Mouse (Mus musculus): ENCODE measurements around the gene Tigar. TPM values are rescaled to one million over a fixed set of nuclear protein-coding genes. Genes with fewer than 3 reads are reported as not detected.

The Tigar gene
- polyA plus RNA-seq (2015; fragmentation: Nextera tagmentation; extraction: Ambion mirVana): 3.2 and 3.7 TPM in 2 replicates

DNA sequence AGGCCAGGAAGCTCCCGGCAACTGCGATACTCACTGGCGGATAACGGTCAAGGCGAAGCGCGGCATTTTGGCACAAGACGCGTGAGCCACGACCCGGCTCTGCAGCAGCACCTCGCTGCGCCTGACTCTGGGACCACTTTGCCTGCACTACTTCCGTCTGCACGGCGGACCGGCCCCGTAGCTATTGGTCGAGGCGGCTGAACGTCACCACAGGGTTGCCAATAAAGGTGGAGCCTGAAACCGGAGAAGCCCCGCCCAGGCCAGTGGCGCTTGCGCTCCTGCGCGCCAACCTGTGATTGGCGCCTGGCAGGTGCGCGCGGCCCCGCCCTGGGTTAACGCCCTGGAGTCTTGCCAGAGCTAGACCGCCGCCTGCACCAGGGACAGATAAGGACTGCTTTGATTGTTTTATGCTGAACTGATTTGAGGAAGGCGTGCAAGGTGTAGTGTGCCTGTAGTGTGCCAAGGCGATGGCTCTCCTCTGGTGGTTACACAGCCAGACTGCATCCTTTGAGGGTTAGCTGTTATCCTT lies at the start of gene Tigar:
Tigar (minus strand) TSS at position 156 of the 529 bp plus-strand sequence.
- WGBS: under 1% methylated on average over 37 of the region's 37 CpGs
- Histone ChIP-seq H3K36me3 (no peaks in the 10 kb centered on the region), H3K4me3 (peak within 1 kb of the TSS; percentile 51), H3K27ac (no peak within 1 kb of the TSS), H3K9ac (peak within 1 kb of the TSS; percentile 41), H3K4me2 (peak within 1 kb of the TSS; percentile 78), H3K4me1 (peaks cover 12% of the 10 kb centered on the region; the same call in 1 of the 2 replicates), H3K27me3 (no peaks in the 10 kb centered on the region), H3K9me3 (no peaks in the 10 kb centered on the region)
- peak; percentile 99 for ATAC-seq (ENCODE audit: borderline replicate concordance, extremely low read depth, low FRiP score, low TSS enrichment)

DNA sequence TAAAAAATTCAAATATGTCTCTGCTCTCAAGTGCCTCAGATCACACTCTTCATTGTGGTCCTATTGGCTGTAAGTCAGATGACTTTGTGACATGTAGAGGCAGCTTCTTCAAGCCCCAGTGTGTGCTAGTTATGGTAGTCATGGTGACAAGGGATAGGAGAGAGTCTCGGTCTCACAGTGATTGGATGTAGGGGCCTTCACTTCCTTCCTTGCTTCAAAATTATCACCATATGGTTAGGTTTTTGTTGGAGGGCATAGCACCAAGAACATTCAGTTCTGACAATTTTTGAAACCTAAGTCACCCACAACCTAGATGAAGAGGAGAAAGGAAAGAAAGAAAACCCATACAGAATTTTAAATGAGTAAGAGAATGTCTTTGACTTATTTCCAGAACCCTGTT lies 48.0 kb upstream of the Tigar start:
- Histone ChIP-seq H3K4me2 (no peak overlapping the region), H3K27me3 (peaks cover 6% of the 10 kb centered on the region), H3K9me3 (no peaks in the 10 kb centered on the region), H3K27ac (no peak overlapping the region), H3K36me3 (no peaks in the 10 kb centered on the region), H3K9ac (no peak overlapping the region), H3K4me1 (peaks cover 28% of the 10 kb centered on the region), H3K4me3 (no peak overlapping the region)
- ATAC-seq (ENCODE audit: borderline replicate concordance, extremely low read depth, low FRiP score, low TSS enrichment): no peak
- WGBS: 48% methylated on average over 1 of the region's 1 CpGs

DNA sequence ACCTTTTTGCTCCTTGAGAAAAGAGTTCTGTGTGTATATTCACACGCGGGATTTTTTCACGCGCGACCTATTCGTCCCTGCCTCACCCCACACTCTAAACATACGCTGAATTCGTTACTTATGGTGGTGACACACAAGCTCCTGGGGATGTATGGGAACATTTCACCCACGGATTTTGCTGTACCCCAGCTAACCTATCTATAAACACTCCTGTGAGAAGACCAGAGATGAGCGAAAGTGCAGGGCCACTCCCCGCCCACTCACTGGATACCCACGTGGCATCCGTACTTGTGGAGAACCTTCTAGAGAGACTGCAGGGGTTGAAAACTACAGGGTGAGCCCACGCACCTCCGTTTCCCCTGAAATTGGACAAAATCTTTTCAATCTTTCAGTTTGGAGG lies 46.1 kb upstream of the Tigar start:
- Histone ChIP-seq H3K9me3 (no peaks in the 10 kb centered on the region), H3K4me3 (peak overlapping the region; percentile 72), H3K27ac (peak overlapping the region; percentile 94; the same call in 1 of the 2 replicates), H3K27me3 (peaks cover 6% of the 10 kb centered on the region), H3K9ac (peak overlapping the region; percentile 46), H3K4me2 (peak overlapping the region; percentile 93), H3K4me1 (peaks cover 42% of the 10 kb centered on the region), H3K36me3 (no peaks in the 10 kb centered on the region)
- WGBS: under 1% methylated on average over 15 of the region's 15 CpGs
- no peak for ATAC-seq (ENCODE audit: borderline replicate concordance, extremely low read depth, low FRiP score, low TSS enrichment)

DNA sequence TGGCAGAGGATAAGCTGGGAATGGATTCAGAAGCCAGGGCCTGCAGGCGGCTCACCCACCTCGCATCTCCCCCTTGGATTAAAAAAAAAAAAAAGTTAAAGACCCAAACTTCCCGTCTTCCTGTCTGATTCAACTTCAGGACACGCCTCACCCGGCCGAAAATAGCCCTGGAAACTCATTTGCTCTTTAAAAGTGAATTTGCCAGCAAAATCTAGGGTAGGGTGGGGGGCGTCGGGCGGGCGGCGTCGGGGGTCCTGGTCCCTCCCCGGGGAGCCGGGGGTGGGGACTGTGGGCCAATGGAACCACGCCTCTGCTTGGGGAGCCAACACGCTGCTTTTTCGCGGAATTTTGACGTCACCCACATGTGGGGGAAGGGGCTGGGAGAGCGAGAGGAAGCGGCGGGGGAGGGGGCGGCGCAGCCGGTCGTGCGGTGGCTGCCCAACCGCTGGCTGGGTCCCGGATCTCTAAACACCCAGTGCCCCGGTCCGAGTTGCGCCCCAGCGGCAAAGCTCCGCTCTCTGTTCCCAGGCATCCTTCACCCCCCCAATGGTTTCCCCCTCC lies 45.4 kb upstream of the Tigar start:
- H3K36me3 ChIP-seq: no peaks in the 10 kb centered on the region
- 1% methylated on average over 33 of the region's 34 CpGs for WGBS
- peak overlapping the region; percentile 94 for H3K27ac ChIP-seq
- peaks cover 47% of the 10 kb centered on the region for H3K4me1 ChIP-seq
- H3K4me2 ChIP-seq: peak overlapping the region; percentile 93
- H3K9ac ChIP-seq: peak overlapping the region; percentile 46
- H3K9me3 ChIP-seq: no peaks in the 10 kb centered on the region
- peak; percentile 23 for ATAC-seq (ENCODE audit: borderline replicate concordance, extremely low read depth, low FRiP score, low TSS enrichment)
- H3K4me3 ChIP-seq: peak overlapping the region; percentile 72
- H3K27me3 ChIP-seq: peaks cover 6% of the 10 kb centered on the region

DNA sequence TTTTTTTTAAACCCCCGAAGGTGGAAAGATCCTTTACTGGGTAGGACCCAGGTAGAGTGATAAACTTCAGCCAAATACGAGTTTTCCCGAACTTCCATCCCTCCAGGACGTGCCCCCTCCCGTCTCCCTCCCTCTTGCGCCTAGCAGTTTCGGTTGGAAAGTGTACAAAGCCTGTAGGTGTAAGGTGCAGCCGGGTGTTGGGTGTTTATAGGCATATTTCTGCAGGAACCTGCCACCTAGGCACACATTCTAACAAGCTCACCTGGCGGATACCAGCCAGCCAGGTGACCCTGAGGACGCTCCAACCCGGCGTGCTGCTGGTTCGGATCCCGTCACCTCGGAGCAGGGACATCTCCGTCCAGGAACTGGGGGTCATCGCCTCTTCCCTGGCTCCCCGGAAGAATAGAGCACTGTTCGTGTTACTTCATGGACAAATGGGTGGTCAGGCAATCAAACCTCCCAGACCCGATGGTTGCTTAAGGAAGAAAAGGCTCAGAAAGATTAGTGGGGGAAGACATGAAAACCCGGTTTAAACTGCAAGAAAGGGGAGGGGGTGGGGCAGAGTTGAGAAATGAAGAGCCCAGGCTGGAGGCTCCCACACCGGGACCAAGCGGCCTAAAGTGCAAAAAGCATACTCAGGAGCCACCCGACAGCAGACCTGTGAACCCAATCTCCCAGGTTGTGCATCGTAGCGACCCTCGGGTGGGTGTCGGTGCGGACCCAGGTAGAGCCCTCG lies 44.8 kb upstream of the Tigar start:
- Histone ChIP-seq H3K4me1 (peaks cover 47% of the 10 kb centered on the region), H3K4me3 (peak overlapping the region; percentile 72), H3K9ac (peak overlapping the region; percentile 46), H3K27ac (peak overlapping the region; percentile 94), H3K36me3 (no peaks in the 10 kb centered on the region), H3K4me2 (peak overlapping the region; percentile 93), H3K27me3 (peaks cover 6% of the 10 kb centered on the region), H3K9me3 (no peaks in the 10 kb centered on the region)
- under 1% methylated on average over 30 of the region's 30 CpGs for WGBS
- no peak for ATAC-seq (ENCODE audit: borderline replicate concordance, extremely low read depth, low FRiP score, low TSS enrichment)

DNA sequence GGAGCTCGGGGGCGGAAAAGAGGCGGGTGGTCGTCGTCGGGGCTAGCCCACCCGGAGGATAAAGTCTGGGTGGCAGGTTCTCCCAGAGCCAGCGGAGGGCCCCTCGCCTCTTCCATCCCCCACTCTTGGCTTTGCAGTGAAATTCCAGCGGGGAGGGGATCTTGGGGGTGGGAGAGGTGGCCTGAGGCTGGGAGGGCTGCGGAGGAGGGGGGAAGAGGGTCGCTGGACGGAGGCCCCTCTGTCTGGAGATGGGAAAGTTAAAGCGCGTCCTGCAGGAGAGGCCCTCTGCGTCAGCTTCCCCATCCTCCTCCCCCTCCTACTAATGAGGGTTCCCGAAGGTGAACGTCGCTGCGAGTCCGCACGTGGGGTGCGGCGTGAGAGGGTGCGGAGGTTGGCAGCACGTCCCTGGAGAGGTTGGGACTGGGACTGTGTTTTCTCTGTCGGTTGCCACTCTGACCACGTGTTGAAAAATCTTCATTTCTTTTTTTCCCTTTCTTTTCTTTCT lies 44.0 kb upstream of the Tigar start:
- H3K4me1 ChIP-seq: peaks cover 52% of the 10 kb centered on the region

DNA sequence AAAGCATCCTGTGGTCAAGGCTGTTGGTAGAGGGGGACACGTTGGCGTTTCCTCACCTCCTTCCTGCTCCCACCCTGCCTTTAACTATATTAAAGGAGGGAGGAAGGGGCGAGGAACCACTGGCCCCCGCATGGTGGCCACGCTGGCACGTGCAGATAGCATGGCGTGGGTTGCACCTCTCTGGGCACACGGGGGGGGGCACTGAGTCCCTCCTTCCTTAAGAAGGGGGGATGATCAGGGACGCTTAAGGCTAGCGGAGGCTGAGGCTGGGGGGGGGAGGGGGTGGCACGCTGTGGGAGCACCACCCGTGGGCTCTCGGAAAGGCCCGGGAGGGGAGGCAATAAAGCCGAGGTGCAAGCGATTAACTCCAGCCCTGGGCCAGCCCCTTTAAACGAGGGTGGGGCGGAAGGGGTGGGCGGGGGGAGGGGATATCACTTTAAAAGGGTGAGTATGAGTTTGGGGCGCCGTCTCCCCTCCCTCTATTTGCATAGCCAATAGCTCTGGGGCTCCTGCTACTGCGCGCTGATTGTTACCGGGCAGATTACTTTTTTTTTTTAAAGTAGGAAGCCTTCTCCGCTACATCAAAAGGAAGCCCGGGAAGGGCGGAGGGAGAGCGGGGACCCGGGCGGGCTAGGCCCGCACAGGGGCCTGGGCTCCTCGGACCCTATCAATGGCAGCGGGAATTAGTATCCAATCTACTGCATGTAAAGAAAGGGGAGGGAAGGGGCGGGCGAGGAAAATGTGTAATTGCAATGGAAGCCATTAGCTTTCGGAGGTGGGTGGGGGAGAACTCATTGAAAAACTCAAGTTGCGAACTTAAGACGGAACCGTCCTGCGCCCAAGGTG lies 43.0 kb upstream of the Tigar start, which contains the start of gene Ccnd2:
Ccnd2 (minus strand) TSS at position 88 of the 846 bp plus-strand sequence.
- peaks cover 60% of the 10 kb centered on the region for H3K4me1 ChIP-seq
- no peaks in the 10 kb centered on the region for H3K9me3 ChIP-seq
- peak within 1 kb of the TSS; percentile 93 for H3K4me2 ChIP-seq
- no peaks in the 10 kb centered on the region for H3K36me3 ChIP-seq
- WGBS: 1% methylated on average over 40 of the region's 40 CpGs
- peak within 1 kb of the TSS; percentile 52 for H3K9ac ChIP-seq
- peak within 1 kb of the TSS; percentile 94 for H3K27ac ChIP-seq
- H3K27me3 ChIP-seq: no peaks in the 10 kb centered on the region; the same call in 1 of the 2 replicates
- peak; percentile 84 for ATAC-seq (ENCODE audit: borderline replicate concordance, extremely low read depth, low FRiP score, low TSS enrichment)
- peak within 1 kb of the TSS; percentile 72 for H3K4me3 ChIP-seq

More for the DNA sequence above, 44.0 kb upstream of the Tigar start:
- ATAC-seq (ENCODE audit: borderline replicate concordance, extremely low read depth, low FRiP score, low TSS enrichment): peak; percentile 13; the same call in 1 of the 2 replicates
- peak overlapping the region; percentile 46 for H3K9ac ChIP-seq
- peaks cover 6% of the 10 kb centered on the region for H3K27me3 ChIP-seq
- peak overlapping the region; percentile 72 for H3K4me3 ChIP-seq
- H3K27ac ChIP-seq: peak overlapping the region; percentile 94
- H3K4me2 ChIP-seq: peak overlapping the region; percentile 93
- WGBS: 1% methylated on average over 27 of the region's 28 CpGs
- H3K9me3 ChIP-seq: no peaks in the 10 kb centered on the region
- no peaks in the 10 kb centered on the region for H3K36me3 ChIP-seq

DNA sequence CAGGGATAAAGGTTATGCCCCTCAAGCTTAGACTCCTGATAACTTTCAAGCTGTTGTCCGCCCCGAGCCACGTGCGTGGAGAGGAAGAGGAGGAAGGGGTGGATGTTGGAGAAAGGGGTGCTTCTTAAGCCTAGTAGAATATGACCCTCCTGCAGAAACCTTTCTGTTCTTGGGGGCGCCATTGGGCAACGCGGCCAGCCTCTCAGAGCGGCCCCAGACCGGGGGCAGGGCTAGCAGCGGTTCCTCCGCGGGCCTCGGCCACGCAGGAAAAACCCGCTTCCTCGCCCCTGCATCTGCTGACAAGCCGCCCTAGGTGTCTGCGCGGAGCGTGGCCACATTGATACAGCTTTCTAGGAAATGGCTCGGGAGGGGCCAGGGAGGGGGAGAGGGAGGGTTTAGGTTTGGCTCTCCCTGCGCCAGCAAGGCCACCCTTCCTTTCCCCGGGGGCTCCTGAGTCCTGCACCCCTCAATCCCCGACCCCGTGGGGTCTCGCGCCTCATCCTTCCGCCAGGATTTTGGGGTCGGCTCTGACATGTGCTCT lies 42.3 kb upstream of the Tigar start:
- peak overlapping the region; percentile 72 for H3K4me3 ChIP-seq
- peak overlapping the region; percentile 93 for H3K4me2 ChIP-seq
- no peaks in the 10 kb centered on the region for H3K9me3 ChIP-seq
- H3K4me1 ChIP-seq: peaks cover 66% of the 10 kb centered on the region
- peak overlapping the region; percentile 52 for H3K9ac ChIP-seq
- whole genome bisulfite sequencing: under 1% methylated on average over 29 of the region's 29 CpGs
- ATAC-seq (ENCODE audit: borderline replicate concordance, extremely low read depth, low FRiP score, low TSS enrichment): peak; percentile 5
- H3K36me3 ChIP-seq: no peaks in the 10 kb centered on the region
- H3K27ac ChIP-seq: peak overlapping the region; percentile 94
- no peaks in the 10 kb centered on the region; the same call in 1 of the 2 replicates for H3K27me3 ChIP-seq

DNA sequence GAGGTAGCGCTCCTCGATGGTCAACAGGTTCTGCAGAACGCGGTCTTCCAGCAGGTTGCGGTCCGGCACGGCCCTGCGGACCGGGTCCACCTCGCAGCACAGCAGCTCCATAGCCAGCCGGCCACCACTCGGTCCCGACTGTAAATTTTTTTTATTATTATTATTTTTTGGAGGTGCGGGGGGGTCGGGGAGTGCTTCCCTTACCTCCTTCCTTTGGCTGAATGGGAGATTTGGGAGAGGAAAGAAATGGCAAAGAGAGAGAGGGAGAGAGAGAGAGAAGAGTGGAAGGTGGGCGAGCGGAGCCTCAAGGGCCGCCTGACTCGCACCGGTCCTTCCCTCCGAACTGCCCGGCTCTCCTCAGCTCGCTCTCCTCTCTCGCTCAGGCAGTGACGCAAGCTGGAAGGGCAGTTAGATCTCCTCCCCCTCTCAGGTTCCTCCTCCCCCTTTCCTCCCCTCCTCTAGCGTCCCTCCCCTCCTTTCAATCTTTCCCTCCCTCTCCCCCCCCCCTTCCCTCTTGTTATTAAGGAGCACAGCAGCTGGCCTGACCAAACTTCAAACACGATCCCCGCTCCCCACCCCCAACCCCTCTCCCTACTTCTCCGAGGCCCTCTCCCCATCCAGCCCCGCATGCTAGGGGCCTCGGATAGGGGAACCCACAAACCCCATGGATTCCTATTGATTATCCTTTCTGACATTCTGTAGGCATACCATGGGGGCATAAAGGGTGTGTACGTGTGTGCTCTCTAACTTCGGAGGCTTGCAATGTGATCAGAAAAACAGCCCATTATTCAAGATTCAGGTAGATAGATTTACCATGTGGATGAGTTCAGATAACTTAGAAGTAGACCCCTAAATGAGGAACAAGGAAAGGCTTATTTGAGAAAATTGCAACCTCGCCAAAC lies 41.6 kb upstream of the Tigar start:
- H3K9me3 ChIP-seq: no peaks in the 10 kb centered on the region
- WGBS: 1% methylated on average over 33 of the region's 34 CpGs
- no peaks in the 10 kb centered on the region; the same call in 1 of the 2 replicates for H3K27me3 ChIP-seq
- ATAC-seq (ENCODE audit: borderline replicate concordance, extremely low read depth, low FRiP score, low TSS enrichment): peak; percentile 53
- peak overlapping the region; percentile 75 for H3K9ac ChIP-seq
- peak overlapping the region; percentile 94 for H3K27ac ChIP-seq
- H3K36me3 ChIP-seq: no peaks in the 10 kb centered on the region
- peaks cover 72% of the 10 kb centered on the region for H3K4me1 ChIP-seq
- H3K4me2 ChIP-seq: peak overlapping the region; percentile 93
- H3K4me3 ChIP-seq: peak overlapping the region; percentile 72

DNA sequence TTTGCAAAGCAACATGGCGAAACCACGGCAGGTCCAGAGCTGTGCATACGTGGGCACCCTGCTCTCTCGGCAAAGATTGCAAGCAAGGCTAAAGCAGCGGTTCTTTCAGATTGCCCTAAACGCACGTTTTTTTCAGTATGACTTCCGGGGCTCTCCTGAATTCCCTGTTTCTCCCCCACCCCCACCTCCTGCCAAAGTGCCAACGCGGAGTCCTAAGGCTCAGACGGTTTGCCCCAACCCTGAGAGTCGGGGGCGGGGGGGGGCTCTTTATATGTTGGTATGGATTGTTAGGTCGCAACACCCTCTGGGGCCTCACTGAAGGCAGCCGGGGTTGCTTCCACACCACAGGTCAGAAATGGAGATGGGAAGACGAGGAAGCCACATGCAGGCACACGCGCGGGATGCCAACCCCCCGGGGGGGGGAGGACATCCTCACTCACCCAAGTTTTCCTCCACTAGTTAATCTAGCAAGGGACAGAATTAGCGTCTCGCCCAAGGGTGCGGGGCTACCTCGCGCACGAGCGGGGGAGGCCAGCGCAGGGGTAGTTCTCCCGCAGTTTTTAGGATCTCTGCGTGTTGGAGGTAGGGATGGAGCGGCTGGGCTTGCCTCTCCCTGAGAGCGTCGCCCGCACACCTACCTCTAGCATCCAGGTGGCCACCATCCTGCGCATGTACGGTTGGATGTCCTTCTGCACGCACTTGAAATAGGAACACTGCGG lies 40.7 kb upstream of the Tigar start:
- H3K27me3 ChIP-seq: no peaks in the 10 kb centered on the region
- H3K36me3 ChIP-seq: no peaks in the 10 kb centered on the region
- peak overlapping the region; percentile 70 for H3K27ac ChIP-seq
- peak overlapping the region; percentile 72 for H3K4me3 ChIP-seq
- H3K9ac ChIP-seq: peak overlapping the region; percentile 75
- no peaks in the 10 kb centered on the region for H3K9me3 ChIP-seq
- 1% methylated on average over 38 of the region's 38 CpGs for WGBS
- H3K4me1 ChIP-seq: peaks cover 66% of the 10 kb centered on the region
- ATAC-seq (ENCODE audit: borderline replicate concordance, extremely low read depth, low FRiP score, low TSS enrichment): no peak
- H3K4me2 ChIP-seq: peak overlapping the region; percentile 93

Data from lung, embryonic 15.5 days (tissue).